Mouse (Mus musculus): ENCODE data around the gene Uqcr11.

Uqcr11 gene

DNA sequence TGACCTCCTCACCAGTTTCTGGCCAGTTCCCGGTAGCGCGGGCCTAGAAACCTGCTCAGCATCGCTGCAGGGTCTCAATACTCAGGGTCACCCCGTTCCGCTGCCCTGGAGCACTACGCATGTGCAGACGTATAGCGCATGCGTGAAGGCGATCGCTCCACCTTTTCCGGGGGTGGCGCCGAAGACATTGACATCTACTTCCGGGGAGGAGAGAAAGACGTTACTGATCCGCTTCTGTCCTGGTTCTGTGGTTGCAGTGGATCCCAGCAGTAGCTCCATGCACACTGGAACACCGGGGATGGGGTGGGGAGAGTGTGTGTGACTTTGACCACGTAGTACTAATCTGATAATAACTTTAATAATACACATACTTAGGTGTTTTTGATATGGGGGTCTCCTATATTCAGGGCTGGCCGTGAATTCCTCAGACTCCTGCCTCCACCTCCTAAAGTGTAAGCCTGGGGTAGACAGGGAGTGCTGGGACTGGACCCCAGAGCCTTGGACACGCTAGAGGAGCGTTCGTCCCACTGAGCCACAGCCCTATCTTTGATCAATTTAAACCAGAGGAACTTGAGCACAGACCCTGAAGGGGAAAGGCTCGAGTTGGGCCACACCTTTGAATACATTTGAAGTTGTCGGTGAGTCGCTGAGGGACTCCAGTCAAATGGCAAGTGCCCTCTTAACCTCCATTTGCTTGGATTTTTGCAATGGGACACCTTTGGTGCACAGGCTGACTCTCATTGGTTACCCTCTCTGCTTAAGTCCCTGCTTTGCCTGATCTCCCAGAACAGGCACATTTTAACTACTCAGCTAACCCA is at the start of gene Uqcr11:
Gene Uqcr11, minus strand, starts transcription at position 147 of the 818 bp plus-strand sequence.
- DNase-seq (ENCODE audit: low spot score in 2 of 2): peak; percentile 91

DNA sequence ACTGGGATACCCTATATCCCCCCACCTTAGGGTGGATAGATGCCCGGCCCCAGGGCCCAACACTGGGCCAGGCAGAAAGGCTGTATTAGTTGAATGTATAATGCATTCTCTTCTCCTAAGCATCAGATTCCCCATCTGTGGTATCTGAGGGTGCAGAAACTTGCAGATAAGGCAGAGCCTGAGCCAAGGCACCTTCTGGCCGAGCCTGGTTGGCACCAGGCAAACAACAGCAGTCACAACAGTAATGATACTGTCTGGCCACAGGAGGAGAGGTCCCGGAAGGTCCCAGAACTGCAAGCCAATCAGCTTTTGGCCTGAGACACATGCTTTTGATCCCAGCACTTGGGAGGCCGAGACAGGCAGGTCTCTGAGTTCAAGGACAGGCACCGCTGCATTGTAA is 49.1 kb upstream of the Uqcr11 start:
- DNase-seq (ENCODE audit: low spot score in 2 of 2): no peak

DNA sequence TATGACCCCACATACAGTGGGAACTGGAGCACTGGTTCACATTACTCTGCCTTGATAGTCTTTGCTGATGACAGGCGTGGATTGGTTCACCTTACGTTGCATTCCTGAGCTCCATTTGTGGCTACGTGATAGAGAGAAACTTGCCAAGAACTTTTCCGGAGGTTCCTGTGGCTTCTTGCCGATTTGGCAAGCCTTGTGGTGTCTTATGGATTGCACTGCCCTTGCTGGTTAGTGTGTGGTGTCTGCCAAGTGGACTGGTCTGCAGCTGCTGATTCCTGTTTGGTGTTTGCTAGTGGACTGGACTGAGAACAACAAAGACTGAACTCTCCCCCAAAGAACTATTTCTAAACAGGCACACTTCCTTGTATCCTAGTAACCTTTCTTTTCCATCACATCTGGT is 48.2 kb upstream of the Uqcr11 start:
- no peak for DNase-seq (ENCODE audit: low spot score in 2 of 2)

DNA sequence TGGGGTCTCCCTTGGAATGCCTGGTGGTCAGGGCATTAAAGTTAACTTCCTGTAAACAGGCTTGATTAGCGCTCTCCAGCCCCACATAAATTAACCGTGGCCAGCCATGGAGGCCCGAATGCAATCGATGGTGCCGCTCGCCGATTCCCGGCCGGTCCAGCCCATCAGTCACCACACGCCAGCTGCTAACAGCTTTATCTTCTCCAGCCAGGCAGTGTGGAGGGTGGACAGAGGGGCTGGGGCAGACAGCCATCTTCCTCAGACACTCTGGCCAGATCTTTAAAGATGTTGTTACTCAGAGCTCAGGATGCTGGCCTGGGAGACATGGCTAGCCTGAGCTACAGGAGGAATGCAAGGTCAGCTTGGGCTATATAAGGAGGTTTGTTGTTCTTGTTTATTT is 47.0 kb upstream of the Uqcr11 start:
- no peak for DNase-seq (ENCODE audit: low spot score in 2 of 2)

DNA sequence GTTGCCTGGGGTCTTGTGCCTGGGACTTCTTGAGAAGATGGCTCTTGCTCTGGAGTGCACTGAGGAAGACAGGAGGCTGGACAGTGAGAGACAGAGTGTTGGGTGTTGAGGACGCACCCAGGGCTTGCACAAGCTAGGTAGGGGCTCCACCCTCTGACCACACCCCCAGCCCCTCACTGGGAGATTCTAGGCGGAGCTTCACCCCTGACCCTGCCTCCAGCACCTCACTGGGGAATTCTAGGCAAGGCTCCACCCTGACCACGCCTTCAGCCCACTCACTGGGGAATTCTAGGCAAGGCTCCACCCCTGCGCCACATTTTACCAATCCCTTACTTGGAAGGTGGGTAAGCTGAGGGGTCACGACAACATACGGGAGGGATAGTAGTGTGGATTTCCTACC is 44.0 kb upstream of the Uqcr11 start:
- no peak for DNase-seq (ENCODE audit: low spot score in 2 of 2)

DNA sequence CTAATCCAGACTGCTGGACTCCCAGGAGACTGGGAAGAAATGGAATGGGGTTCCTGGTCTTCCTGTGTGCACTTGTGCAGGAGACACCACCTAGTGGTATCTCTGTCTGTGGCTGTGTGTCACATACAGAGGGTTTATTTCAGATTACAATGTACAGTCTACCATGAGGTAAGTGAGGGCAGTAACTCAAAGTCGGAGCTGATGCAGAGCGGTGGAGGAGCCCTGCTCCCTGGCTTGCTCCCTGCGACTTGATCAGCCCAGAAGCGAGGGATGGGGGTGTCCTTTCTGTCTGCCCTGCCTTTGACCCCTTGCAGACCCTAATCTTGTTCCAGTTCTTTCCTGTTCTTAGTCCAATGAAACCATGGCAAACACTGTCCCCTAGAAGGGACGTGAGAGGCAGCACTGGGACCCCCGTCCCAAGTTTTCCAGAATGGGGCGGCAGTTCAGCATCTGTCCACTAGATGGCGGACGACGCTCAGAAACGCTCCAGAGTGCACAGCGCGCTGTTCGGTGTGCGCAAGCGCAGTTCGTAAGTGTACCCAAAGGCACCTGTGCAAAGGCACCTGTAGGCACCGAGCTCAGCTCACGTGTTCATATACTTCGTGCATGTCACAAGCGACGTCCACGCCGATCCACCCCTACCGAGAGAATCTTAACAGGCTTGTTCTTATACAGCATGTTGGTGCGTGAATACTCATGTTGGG is 39.4 kb upstream of the Uqcr11 start:
- DNase-seq (ENCODE audit: low spot score in 2 of 2): peak; percentile 61 to 73

DNA sequence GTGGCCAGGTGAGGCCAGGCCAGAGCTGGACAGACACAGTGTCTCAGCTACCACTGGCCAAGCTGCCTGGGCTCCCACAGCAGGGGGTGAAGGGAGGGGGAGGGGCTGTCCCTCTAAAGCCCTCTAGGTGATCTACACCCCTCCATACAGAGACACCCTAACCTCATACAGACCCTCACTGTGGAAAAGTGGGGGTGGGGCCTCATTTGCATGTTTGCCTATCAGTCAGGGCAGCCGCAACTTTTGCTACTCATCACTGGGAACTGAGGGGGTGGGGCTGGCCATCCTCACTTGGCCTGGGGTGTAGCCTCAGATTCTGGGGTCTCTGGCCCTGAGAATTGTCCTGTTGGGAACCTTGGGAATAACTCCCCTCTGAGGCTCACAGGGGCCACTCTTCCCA is 38.4 kb upstream of the Uqcr11 start:
- no peak for DNase-seq (ENCODE audit: low spot score in 2 of 2)

DNA sequence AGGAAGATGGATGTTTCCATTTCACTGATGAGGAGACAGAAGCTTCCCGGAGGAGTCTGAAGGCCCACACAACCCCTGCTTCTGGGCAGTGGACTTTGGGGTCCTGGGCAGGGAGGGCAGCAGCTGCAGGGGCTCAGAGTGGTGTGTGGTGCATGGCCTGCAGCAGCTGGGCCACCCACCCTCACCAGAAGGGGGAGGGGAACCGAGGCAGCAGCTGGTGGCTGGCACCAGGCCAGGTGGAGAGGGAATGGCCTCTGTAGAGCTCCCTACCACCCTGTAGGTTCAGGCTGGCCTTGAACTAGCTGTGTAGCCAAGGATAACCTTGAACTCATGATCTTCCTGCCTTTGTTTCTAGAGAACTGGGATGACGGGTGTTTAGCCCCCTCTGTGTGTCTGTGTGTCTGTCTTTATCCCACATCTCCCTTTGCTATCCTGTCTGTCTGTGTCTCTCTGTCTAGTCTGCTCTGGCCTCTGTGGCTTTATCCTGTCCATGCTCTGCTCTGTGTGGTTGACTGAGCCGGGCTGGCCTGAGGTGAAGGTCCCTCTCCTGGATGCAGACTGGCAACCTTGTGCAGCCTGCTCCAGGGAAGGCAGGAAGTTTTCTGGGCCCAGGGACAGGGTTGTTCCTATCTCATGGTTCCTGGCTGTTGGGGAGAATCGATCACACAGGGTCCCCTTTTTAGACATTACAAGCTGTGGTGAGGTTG is 37.9 kb upstream of the Uqcr11 start:
- DNase-seq (ENCODE audit: low spot score in 2 of 2): no peak

DNA sequence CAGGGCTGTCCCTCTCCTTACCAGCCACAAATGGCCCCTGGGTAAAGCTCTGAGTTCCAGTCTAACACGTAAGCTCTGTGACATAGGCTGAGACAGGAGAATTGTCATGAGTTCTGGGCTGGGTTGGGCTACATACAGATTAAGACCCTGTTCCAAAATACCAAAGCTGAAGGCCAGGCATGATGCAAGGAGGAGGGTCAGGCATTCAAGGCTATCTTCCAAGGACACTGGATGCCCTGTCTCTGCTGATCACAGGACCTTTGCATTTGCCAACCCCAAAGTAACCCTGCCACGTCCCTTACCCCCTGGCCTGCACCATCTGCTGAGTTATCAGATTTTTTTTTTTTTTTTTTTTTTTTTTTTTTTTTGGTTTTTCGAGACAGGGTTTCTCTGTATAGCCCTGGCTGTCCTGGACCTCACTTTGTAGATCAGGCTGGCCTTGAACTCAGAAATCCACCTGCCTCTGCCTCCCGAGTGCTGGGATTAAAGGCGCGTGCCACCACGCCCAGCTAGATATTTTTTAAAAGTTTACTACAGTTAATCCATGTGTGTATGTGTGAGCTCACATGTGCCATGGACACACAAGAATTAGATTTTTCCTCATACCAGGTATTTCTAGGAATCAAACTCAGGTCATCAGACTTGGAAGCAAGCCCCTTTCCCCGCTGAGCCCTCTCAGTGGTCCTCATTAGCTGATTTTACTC is 37.1 kb upstream of the Uqcr11 start:
- DNase-seq (ENCODE audit: low spot score in 2 of 2): no peak

DNA sequence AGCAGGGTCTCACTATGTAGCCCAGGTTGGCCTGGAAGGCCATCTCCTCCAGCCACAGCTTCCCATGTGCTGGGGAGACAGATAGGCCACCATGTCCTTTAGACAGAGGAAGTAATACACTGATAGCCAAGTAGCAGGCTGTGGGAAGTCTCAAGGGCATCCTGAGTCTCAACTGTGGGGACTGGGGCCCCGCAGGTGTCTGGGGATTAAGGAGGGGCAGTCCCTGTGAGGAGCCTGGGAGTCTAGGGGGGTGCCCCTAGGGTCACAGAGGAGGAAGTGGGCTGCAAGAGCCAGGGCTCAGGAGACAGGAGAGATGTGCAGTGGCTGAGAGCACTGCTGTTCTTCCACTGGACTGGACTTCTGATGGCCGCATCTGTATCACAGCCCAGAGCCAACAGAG is 36.4 kb upstream of the Uqcr11 start:
- no peak for DNase-seq (ENCODE audit: low spot score in 2 of 2)

DNA sequence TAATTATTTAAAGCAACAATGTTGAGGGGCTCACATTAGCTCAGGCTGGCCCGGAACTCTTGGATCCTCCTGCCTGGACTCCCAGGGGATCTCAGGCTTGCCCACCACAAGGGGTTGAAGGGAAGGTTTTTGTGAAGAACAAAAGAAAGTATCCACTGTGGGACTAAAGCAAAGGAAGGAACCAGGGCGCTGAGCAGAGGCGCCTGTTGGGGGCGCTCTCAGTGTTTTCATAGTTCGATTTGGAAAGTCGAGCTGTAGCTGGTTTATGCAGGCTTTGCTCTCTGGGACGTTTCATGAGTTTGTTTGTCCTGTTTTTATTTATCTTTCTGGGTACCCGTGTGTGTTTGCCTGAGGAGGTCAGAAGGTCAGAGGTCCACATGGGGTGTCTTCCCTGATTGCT is 35.0 kb upstream of the Uqcr11 start:
- no peak for DNase-seq (ENCODE audit: low spot score in 2 of 2)

DNA sequence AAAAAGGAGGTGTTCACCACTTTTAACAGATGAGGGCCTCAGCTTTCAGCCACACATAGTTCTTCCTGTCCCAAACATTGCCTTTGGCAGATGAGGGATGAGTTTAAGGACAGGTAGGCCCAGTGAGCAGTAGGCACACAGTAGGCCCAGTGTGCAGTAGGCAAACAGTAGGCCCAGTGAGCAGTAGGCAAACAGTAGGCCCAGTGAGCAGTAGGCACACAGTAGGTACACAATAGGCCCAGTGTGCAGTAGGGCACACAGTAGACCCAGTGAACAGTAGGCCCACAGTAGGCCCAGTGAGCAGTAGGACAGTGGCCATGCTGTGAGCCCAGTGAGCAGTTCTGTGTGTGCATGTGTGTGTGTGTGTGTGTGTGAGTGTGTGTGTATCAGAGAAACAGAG is 33.4 kb upstream of the Uqcr11 start:
- DNase-seq (ENCODE audit: low spot score in 2 of 2): no peak

DNA sequence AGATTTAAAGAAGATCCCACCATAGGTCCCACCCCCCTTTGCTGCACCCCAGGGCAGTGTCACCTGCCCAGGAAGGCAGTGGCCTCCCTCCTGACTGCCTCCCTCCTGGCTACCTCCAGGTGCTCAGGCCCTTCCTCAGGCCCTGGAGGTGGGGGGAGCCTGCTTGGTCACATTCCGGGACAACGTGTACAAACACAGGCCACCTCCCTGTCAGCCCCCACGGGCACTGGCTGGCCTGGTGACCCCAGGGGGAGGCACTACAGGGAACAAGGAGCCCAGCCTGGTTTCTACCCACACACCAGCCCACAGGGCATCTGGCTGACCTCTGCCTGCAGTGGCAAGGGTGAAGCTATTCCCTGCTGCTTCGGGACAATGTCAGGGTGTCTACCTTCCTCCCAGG is 31.3 kb upstream of the Uqcr11 start:
- DNase-seq (ENCODE audit: low spot score in 2 of 2): peak; percentile 50 to 65

DNA sequence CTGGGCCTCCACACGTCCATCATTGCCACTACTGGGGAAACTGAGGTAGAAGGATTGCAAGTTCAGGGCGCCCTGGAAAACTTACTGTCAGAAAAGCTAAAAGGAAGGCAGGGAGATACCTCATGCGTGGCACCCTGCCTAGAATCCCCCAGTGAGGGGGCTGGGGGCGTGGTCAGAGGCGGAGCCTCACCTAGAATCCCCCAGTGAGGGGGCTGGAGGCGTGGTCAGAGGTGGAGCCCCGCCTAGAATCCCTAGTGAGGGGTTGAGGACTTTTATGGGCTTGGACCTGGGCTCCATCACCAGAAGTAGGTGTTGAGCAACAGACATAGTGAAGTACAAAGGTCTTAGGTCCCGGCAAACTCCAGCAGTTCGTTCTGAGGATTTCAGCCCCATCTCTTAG is 29.6 kb upstream of the Uqcr11 start:
- DNase-seq (ENCODE audit: low spot score in 2 of 2): peak in 1 of 2 experiments; percentile 33

DNA sequence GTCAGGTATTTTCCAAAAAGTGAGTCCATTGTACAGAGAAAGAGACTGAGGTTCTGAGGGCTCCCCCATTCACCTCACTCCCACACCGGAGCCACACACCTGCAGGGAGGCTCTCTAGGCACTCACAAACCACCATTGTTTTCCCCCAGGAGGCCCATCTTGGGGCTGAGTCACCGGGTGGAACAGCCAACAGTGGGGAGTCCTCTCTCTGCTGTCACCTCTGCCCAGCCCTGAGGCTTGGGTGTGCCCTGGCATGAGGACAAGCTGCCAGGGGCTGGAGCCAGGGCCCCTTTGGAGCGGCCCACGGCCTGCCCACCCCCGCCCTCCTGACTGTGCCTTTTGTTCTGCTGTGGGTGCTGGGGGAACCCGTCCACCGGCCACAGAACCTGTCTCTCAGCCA is 29.1 kb upstream of the Uqcr11 start:
- DNase-seq (ENCODE audit: low spot score in 2 of 2): peak in 1 of 2 experiments; percentile 45

DNA sequence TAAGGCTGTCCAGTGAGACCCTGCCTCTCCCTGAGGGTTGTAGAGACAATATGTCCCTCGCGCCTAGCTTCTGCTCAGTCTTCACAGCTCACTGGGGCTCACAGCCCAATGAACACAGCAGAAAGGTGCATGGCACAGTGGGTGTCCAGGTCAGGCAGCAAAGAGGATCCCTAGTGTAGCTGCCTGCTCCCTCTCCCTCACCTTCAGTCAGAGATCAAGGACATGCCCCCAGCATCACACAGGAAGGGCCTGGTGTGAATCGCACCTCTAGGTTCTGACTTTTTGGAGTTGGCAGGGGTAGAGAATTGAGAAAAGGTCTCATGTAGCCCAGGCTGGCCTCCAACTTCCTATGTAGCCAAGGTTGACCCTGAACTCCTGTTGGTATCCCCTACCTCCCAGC is 28.2 kb upstream of the Uqcr11 start:
- DNase-seq (ENCODE audit: low spot score in 2 of 2): no peak

DNA sequence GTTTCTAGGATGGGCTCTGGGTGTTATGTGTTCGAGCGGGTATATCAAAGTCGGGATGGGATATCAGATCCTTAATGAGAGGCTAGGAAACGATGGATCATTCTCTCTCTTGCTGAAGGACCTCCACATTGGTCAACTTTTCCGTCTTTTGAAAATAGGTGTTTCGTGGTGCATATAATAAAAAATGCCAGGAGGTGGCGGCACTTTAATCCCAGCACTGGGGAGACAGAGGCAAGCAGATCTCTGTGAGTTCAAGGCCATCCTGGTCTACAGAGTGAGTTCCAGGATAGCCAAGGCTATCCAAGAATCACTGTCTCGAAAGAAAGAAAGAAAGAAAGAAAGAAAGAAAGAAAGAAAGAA is 27.6 kb upstream of the Uqcr11 start:
- no peak for DNase-seq (ENCODE audit: low spot score in 2 of 2)

DNA sequence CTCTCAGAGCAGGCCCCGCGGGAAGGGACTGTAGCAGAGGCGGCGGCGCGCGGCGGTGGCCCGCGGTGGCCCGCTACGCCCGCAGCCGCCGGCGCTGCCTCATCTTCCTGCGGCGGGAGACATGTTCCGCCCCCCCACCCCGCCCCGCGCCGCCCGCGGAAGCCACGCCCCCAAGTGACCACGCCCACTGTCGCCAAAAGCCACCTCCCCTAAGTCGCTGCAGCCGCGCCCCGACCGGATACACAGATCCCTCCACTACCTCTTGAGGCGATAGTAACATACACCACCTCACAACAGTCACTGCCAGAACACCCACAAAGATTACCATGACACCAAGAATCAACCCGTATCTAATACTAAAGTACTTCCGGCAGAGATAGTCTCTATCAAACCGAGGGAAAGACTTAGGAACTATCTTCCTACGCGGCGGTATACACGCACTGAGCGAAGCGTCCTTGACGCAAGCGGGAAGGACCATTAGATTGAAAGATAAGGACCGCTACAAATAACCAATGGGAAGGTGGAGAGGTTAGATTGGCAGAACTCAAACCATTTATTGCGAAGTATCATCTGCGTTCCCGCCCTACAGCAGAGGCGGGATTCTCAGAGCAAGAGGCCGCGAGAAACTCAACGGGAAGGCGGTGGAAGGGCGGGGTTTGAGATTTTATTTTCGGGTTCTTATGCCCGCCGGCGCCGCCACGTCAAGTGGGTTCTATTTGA is 27.0 kb upstream of the Uqcr11 start, which contains the start of gene Tcf3:
Gene Tcf3, minus strand, starts transcription at position 135 of the 720 bp plus-strand sequence.
- DNase-seq (ENCODE audit: low spot score in 2 of 2): peak; percentile 82 to 94

DNA sequence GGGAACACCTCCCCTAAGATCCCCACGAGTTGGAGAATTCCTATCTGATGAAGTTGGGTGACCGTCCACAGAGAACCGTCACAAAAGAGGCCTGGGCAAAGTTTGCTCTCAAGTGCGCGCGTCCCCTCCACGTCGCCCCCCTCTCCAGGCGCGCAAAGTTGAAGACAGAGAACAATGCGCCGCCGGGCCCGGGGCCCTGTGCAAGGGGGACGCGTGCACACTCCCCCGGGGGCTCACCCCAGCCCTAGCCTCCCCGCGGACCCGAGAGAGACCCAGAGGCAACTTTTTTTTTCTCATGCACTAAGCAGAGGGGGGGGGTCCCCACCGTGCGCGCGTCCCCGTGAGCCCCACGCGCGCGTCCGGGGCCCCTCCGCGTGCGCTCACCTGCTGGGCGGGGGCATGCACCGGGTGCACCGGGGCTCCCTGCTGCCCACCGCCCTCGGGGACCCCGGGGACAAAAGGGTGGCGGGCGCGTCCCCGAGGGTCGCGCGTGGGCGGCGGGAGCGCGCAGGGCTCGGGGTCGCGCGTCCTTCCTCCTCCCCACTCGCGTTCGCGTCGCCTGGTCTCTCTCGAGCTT is 26.4 kb upstream of the Uqcr11 start:
- DNase-seq (ENCODE audit: low spot score in 2 of 2): no peak

DNA sequence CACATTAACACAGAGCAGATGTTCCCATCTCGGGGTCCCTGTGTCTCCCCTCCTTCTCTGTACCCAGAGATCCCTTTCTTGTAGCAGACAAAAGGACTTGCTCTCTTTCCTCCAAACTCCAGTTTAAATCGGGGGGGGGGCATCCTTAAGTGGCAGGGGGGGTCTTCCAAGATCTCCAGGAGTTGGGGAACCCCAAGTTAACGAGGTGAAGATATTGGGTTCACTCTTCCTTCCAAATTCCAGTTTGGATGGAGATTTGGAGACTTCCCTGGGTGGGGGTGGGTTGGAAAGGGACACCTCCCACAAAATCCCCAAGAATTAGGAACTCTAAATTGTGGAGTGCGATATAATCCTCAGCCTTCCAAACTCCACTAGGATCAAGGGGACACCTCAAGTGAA is 25.8 kb upstream of the Uqcr11 start:
- DNase-seq (ENCODE audit: low spot score in 2 of 2): no peak
